8 mouse cellular contexts compared by ENCODE assay signal in genomic region chr11:4122742-4123579, GRCm38 (mm10). TPM values are rescaled to one million over a fixed set of nuclear protein-coding genes. Genes with fewer than 3 reads are reported as not detected.
A peak's percentile ranks its signal among the peaks of the same experiment; 100 is the strongest.
DNase-seq lines count a peak whose midpoint lies in the region; ATAC-seq lines count a peak whose summit lies in the region.
"Had no signal": no experiment of that assay in that cellular context is flagged by ENCODE, and none has a peak within 500 bp of the region (broad histone marks: within the 10 kb centered on the region; RNA-seq: fewer than 3 reads in every experiment).

TSS of gene Sec14l2 (minus strand) at chr11:4123415.

- H3K27me3 ChIP-seq in intestine, embryonic 15.5 days (replicated peaks): 0 out of 2 replicates have a peak, but pooled peaks cover 4% of the 10 kb centered on the region

- H3K4me1 ChIP-seq in intestine, embryonic 15.5 days (replicated peaks): peaks cover 9% of the 10 kb centered on the region

- 77% methylated on average over 10 of the region's 10 CpGs for whole genome bisulfite sequencing in intestine, embryonic 15.5 days

- no peak within 1 kb of the TSS for H3K4me2 ChIP-seq in intestine, embryonic 15.5 days (replicated peaks)

- H3K9ac ChIP-seq in intestine, embryonic 15.5 days: no peak within 1 kb of the TSS

- peak; percentile 88 for ATAC-seq in inflammation-experienced regulatory T-cells, adult 6 months
- ATAC-seq in megakaryocyte, adult 5-6 weeks (ENCODE audit: poor library complexity, severe bottlenecking): peak; percentile 82
- ATAC-seq in intestine, embryonic 15.5 days: no peak

- no peak within 1 kb of the TSS for H3K4me3 ChIP-seq in intestine, embryonic 15.5 days (replicated peaks)

- H3K36me3 ChIP-seq in intestine, embryonic 15.5 days: no peaks in the 10 kb centered on the region

- H3K9me3 ChIP-seq in intestine, embryonic 15.5 days: no peaks in the 10 kb centered on the region

- no peak within 1 kb of the TSS for H3K27ac ChIP-seq in intestine, embryonic 15.5 days

- peak; percentile 89 for DNase-seq in A20 (ENCODE audit: low read depth, low spot score)
- DNase-seq in CD8-positive naive resting alpha-beta T cell, adult 2 months (ENCODE audit: low read depth in 2 of 2, low spot score in 2 of 2): peak; percentile 27 to 32
- no peak for DNase-seq in yolk sac, embryonic 10.5 days (ENCODE audit: low spot score)
- no peak for DNase-seq in c-Kit-positive CD71-positive TER-119-positive erythroid progenitor cells, embryonic 14.5 days (ENCODE audit: low spot score)
- DNase-seq: gastrocnemius, postnatal 14 days had no signal

RNA-seq across cellular contexts. Expression of gene Sec14l2, which starts in this region (rescaled TPM):
- polyA plus RNA-seq in inflammation-experienced regulatory T-cells, adult 6 months (2017; shearing (Covaris generic)): 1 to 10 TPM in 2 of 3 experiments, under 1 TPM in 1; 0.79 to 2.7 (median 1.3) TPM
- total RNA-seq in megakaryocyte, adult 5-6 weeks (2015): 0.27 and 0.82 TPM in 2 replicates
- 0.81 and 3.9 TPM in 2 replicates for total RNA-seq in megakaryocyte, adult 5-6 weeks (2017)
- polyA plus RNA-seq in intestine, embryonic 15.5 days (2015; fragmentation: Nextera tagmentation; extraction: Ambion mirVana): 1.4 and 1.7 TPM in 2 replicates

Comparison
In these comparisons a context has a peak if more than half of its experiments do, and no peak if none do; other contexts are left out.
1. DNase-seq: peak in A20 (single experiment) and CD8-positive naive resting alpha-beta T cell, adult 2 months (2 of 2); none in yolk sac, embryonic 10.5 days (single experiment) and c-Kit-positive CD71-positive TER-119-positive erythroid progenitor cells, embryonic 14.5 days (single experiment).